Mouse (Mus musculus): ENCODE results near the gene Olfr557. TPM values are rescaled to one million over a fixed set of nuclear protein-coding genes. Genes with fewer than 3 reads are reported as not detected.

Olfr557 gene
- polyA plus RNA-seq, 2 experiments, result not detected

DNA sequence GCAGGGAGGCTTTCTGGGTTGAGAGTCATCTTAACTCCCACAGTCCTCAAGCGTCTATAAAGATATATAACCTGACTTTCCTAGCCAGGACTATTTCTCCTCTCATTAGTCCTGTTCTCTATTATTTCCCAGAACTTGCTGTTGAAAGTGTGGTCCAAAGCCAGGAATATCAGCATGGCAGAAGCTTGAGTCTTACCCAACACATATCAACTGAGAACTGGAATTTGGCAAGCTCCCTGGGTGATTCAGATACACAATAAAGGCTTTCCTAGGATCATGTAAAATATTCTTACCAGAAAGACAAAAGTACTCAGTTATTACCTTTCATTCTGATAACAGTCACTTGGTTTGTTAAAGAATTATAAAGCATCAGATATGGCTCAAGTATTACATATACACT is 13.8 kb upstream of the Olfr557 start:
- no peak for TF ChIP-seq POLR2A (IDR thresholded peaks at IDR 0.05; ENCODE audit: borderline replicate concordance, extremely low read depth, insufficient read depth, insufficient read length)
- no peak overlapping the region for H3K9ac ChIP-seq (ENCODE audit: low read depth, low read length, severe bottlenecking)
- no peak overlapping the region for H3K4me3 ChIP-seq (replicated peaks; ENCODE audit: low read length)
- H3K9me3 ChIP-seq (ENCODE audit: control insufficient read depth, low read length), result no peaks in the 10 kb centered on the region
- 0 out of 2 replicates have a peak, but pooled peaks cover 3% of the 10 kb centered on the region for H3K36me3 ChIP-seq (ENCODE audit: control insufficient read depth, insufficient read depth, low read length)
- H3K4me1 ChIP-seq (ENCODE audit: control insufficient read depth, insufficient read depth, low read length), result no peaks in the 10 kb centered on the region
- WGBS, result 83% methylated on average over 1 of the region's 1 CpGs
- no peak for DNase-seq (ENCODE audit: low spot score)
- H3K4me2 ChIP-seq (replicated peaks; ENCODE audit: low read depth, low read length, severe bottlenecking), result no peak overlapping the region
- no peak overlapping the region for H3K27ac ChIP-seq (replicated peaks; ENCODE audit: low read depth, low read length)
- H3K27me3 ChIP-seq (ENCODE audit: control insufficient read depth, insufficient read depth, low read length), result no peaks in the 10 kb centered on the region
- no peak for ATAC-seq (ENCODE audit: low FRiP score, low read depth)

DNA sequence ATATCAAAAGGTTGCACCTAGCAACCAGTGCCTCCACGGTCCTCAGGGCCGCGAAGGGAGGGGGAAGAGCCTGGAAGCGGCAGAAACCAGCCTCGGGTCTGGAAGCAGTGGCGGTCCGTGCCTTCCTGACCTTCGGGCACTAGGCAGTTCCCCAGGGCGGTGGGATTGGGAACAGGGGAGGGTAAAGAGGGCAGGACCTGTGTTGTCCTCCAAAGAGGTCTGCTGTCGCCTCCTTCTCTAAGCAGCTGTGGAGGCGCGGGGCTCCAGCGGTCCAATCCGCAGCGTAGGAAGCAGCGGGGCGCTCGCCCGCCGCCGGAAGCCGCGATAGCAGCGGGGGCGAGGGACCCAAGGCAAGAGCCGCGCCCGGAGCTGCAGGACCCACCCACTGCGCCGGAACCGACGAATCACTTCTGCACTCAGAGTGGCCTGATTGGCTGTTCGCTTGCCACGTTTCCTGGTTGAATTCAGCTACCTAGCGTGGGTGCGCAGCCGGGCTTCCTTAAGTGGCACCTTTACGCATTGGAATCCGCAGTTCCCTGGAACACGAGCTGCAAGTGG is 8.7 kb upstream of the Olfr557 start, which contains the start of gene Trim68:
Trim68 (minus strand) TSS at position 384 of the 558 bp plus-strand sequence.
- no peaks in the 10 kb centered on the region for H3K27me3 ChIP-seq (ENCODE audit: control insufficient read depth, insufficient read depth, low read length)
- WGBS, result under 1% methylated on average over 38 of the region's 40 CpGs
- H3K9ac ChIP-seq (ENCODE audit: low read depth, low read length, severe bottlenecking), result peak within 1 kb of the TSS; percentile 68
- H3K4me2 ChIP-seq (replicated peaks; ENCODE audit: low read depth, low read length, severe bottlenecking), result peak within 1 kb of the TSS; percentile 57
- ATAC-seq (ENCODE audit: low FRiP score, low read depth), result peak; percentile 100
- peak within 1 kb of the TSS; percentile 57 for H3K4me3 ChIP-seq (replicated peaks; ENCODE audit: low read length)
- no peaks in the 10 kb centered on the region for H3K9me3 ChIP-seq (ENCODE audit: control insufficient read depth, low read length)
- H3K27ac ChIP-seq (replicated peaks; ENCODE audit: low read depth, low read length), result peak within 1 kb of the TSS; percentile 74
- peak; percentile 45; the same call in 1 of the 2 replicates for TF ChIP-seq POLR2A (IDR thresholded peaks at IDR 0.05; ENCODE audit: borderline replicate concordance, extremely low read depth, insufficient read depth, insufficient read length)
- no peaks in the 10 kb centered on the region for H3K36me3 ChIP-seq (ENCODE audit: control insufficient read depth, insufficient read depth, low read length)
- no peaks in the 10 kb centered on the region for H3K4me1 ChIP-seq (ENCODE audit: control insufficient read depth, insufficient read depth, low read length)
- peak; percentile 94 for DNase-seq (ENCODE audit: low spot score)

DNA sequence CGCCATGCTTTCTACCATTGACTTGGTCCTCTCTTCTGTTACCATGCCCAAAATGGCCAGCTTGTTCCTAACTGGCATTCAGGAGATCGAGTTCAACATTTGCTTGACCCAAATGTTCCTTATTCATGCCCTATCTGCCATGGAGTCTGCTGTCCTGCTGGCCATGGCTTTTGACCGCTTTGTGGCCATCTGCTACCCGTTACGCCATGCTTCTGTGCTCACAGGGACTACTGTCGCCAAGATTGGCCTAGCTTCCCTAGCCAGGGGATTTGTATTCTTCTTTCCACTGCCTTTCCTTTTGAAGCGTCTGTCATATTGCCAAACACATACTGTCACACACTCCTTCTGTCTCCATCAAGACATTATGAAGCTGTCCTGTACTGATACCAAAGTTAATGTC is 2.8 kb downstream of the Olfr557 start:
- H3K36me3 ChIP-seq (ENCODE audit: control insufficient read depth, insufficient read depth, low read length), result no peaks in the 10 kb centered on the region
- H3K9ac ChIP-seq (ENCODE audit: low read depth, low read length, severe bottlenecking), result no peak overlapping the region
- no peak overlapping the region for H3K4me2 ChIP-seq (replicated peaks; ENCODE audit: low read depth, low read length, severe bottlenecking)
- H3K4me3 ChIP-seq (replicated peaks; ENCODE audit: low read length), result no peak overlapping the region
- H3K4me1 ChIP-seq (ENCODE audit: control insufficient read depth, insufficient read depth, low read length), result no peaks in the 10 kb centered on the region
- no peak for DNase-seq (ENCODE audit: low spot score)
- no peak overlapping the region for H3K27ac ChIP-seq (replicated peaks; ENCODE audit: low read depth, low read length)
- H3K9me3 ChIP-seq (ENCODE audit: control insufficient read depth, low read length), result no peaks in the 10 kb centered on the region
- 88% methylated on average over 7 of the region's 7 CpGs for WGBS
- no peaks in the 10 kb centered on the region for H3K27me3 ChIP-seq (ENCODE audit: control insufficient read depth, insufficient read depth, low read length)
- TF ChIP-seq POLR2A (IDR thresholded peaks at IDR 0.05; ENCODE audit: borderline replicate concordance, extremely low read depth, insufficient read depth, insufficient read length), result no peak
- ATAC-seq (ENCODE audit: low FRiP score, low read depth), result no peak

DNA sequence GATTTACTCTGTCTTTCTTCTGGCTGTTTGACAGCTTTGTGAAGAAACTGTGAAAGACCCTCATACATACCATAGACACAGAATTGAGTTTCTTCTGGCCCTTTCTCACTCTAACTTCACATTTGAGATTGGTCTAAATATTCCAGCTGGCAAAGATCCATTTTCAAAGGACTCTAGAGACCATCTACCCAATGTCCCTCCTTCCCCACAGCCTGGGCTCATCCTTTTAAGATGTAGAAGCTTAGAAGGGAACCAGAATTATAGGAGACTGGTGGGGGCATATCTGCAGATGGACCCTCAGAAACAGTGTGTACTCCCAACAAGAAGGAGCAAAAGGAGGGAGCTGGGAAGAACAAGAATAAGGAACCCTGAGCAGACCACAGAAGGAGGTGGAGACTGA is 6.2 kb downstream of the Olfr557 start, which contains the start of gene Olfr558:
Olfr558 (plus strand) TSS at position 301 of the 400 bp plus-strand sequence.
- ATAC-seq (ENCODE audit: low FRiP score, low read depth), result no peak
- DNase-seq (ENCODE audit: low spot score), result no peak
- TF ChIP-seq POLR2A (IDR thresholded peaks at IDR 0.05; ENCODE audit: borderline replicate concordance, extremely low read depth, insufficient read depth, insufficient read length), result no peak

DNA sequence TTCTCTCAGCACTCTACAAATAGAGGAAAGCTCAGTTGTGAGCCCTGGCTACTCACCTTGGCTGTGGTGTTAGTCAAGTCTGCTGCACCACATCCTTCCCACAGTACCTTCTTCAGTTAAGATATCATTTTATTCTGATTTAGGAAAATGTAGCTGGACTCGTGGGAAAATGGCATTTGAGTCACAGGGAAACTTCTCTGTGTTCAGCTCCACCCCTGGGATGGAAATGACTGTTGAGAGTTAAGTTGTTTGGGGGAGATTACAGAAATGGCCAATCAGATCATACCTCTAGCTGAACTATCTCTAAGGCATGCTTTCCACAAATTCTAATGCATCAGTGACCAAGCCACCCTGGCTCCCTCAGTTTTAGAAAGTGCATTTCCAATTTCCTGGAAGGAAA is 23.3 kb downstream of the Olfr557 start, which contains the start of gene Olfr33:
Olfr33 (minus strand) TSS at position 101 of the 400 bp plus-strand sequence.
- Histone ChIP-seq H3K4me1 (ENCODE audit: control insufficient read depth, insufficient read depth, low read length) (no peaks in the 10 kb centered on the region), H3K36me3 (ENCODE audit: control insufficient read depth, insufficient read depth, low read length) (no peaks in the 10 kb centered on the region), H3K4me3 (replicated peaks; ENCODE audit: low read length) (no peak within 1 kb of the TSS), H3K27me3 (ENCODE audit: control insufficient read depth, insufficient read depth, low read length) (no peaks in the 10 kb centered on the region), H3K4me2 (replicated peaks; ENCODE audit: low read depth, low read length, severe bottlenecking) (no peak within 1 kb of the TSS), H3K9ac (ENCODE audit: low read depth, low read length, severe bottlenecking) (no peak within 1 kb of the TSS), H3K27ac (replicated peaks; ENCODE audit: low read depth, low read length) (no peak within 1 kb of the TSS), H3K9me3 (ENCODE audit: control insufficient read depth, low read length) (no peaks in the 10 kb centered on the region)
- 38% methylated on average over 1 of the region's 1 CpGs for WGBS
- TF ChIP-seq POLR2A (IDR thresholded peaks at IDR 0.05; ENCODE audit: borderline replicate concordance, extremely low read depth, insufficient read depth, insufficient read length), result no peak
- no peak for ATAC-seq (ENCODE audit: low FRiP score, low read depth)
- no peak for DNase-seq (ENCODE audit: low spot score)

More for the DNA sequence above, 6.2 kb downstream of the Olfr557 start, which contains the start of gene Olfr558:
- Histone ChIP-seq H3K4me2 (replicated peaks; ENCODE audit: low read depth, low read length, severe bottlenecking) (no peak within 1 kb of the TSS), H3K36me3 (ENCODE audit: control insufficient read depth, insufficient read depth, low read length) (no peaks in the 10 kb centered on the region), H3K4me3 (replicated peaks; ENCODE audit: low read length) (no peak within 1 kb of the TSS), H3K27me3 (ENCODE audit: control insufficient read depth, insufficient read depth, low read length) (no peaks in the 10 kb centered on the region), H3K27ac (replicated peaks; ENCODE audit: low read depth, low read length) (no peak within 1 kb of the TSS), H3K9ac (ENCODE audit: low read depth, low read length, severe bottlenecking) (no peak within 1 kb of the TSS), H3K9me3 (ENCODE audit: control insufficient read depth, low read length) (no peaks in the 10 kb centered on the region), H3K4me1 (ENCODE audit: control insufficient read depth, insufficient read depth, low read length) (no peaks in the 10 kb centered on the region)
